Mouse (Mus musculus) embryonic facial prominence, embryonic 11.5 days (tissue): Measurements from ENCODE around the gene Pemt. TPM values are rescaled to one million over a fixed set of nuclear protein-coding genes. Genes with fewer than 3 reads are reported as not detected.

Source experiments
- ATAC-seq: fragments of 200-750 bp; cut with Nextera tagmentation; replicated peaks from 2 replicates; pipeline ENCODE4 v1.8.0; 2017; ENCODE audit warnings: low read depth; ENCODE audit not compliant: insufficient number of reproducible peaks, low FRiP score, low TSS enrichment
- DNase-seq: peaks from one replicate; pipeline ENCODE4 v3.0.0-alpha.2; 2015; ENCODE audit warnings: low spot score
- H3K27ac ChIP-seq: fragments of 300-500 bp; sonication (generic); replicated peaks from 2 replicates; pipeline ENCODE4 v1.5.1; 2014; ENCODE audit warnings: mild to moderate bottlenecking, low read depth, low read length, control low read depth
- H3K27me3 ChIP-seq: fragments of 300-500 bp; sonication (generic); 2 replicates; pipeline ENCODE4 v1.6.1; 2014; ENCODE audit warnings: mild to moderate bottlenecking, low read length, moderate library complexity, mixed read lengths; ENCODE audit not compliant: control insufficient read depth, insufficient read depth
- H3K36me3 ChIP-seq: fragments of 300-500 bp; sonication (generic); replicated peaks from 2 replicates; pipeline ENCODE4 v1.6.1; 2014; ENCODE audit warnings: low read depth, mild to moderate bottlenecking, low read length, moderate library complexity, mixed read lengths; ENCODE audit not compliant: control insufficient read depth, insufficient read depth
- H3K4me1 ChIP-seq: fragments of 300-500 bp; sonication (generic); 2 replicates; pipeline ENCODE4 v1.6.1; 2014; ENCODE audit warnings: low read length, mixed read lengths; ENCODE audit not compliant: control insufficient read depth, insufficient read depth
- H3K4me2 ChIP-seq: fragments of 300-500 bp; sonication (generic); 2 replicates; pipeline ENCODE4 v1.6.1; 2014; ENCODE audit warnings: low read depth, mild to moderate bottlenecking, control low read depth, low read length, moderate library complexity
- H3K4me3 ChIP-seq: fragments of 300-500 bp; sonication (generic); 2 replicates; pipeline ENCODE4 v1.5.1; 2014; ENCODE audit warnings: low read depth, low read length, control low read depth
- H3K9ac ChIP-seq: fragments of 300-500 bp; sonication (generic); replicated peaks from 2 replicates; pipeline ENCODE4 v1.6.1; 2014; ENCODE audit warnings: mild to moderate bottlenecking, control low read depth, low read length
- H3K9me3 ChIP-seq: fragments of 300-500 bp; sonication (generic); replicated peaks from 2 replicates; pipeline ENCODE4 v1.6.1; 2016; ENCODE audit warnings: mild to moderate bottlenecking, low read length, inconsistent platforms, mixed read lengths; ENCODE audit not compliant: control insufficient read depth
- WGBS: fragments of 180-500 bp; shearing (Covaris S2); extraction: QIAGEN DNeasy Blood & Tissue Kit; methylation state at CpG from one replicate; pipeline ENCODE4 v1.1.7; 2014; 5-methylcytosine and 5-hydroxymethylcytosine counted together
- polyA plus RNA-seq: library from polyadenylated mRNA; unstranded; fragments of >200 nt; fragmentation: Nextera tagmentation; extraction: Ambion mirVana; gene quantifications from 2 replicates; pipeline ENCODE4 v1.2.1, GENCODE M21; 2014

The Pemt gene
- polyA plus RNA-seq, 1 experiment from 2014 or later, result 7.3 TPM

DNA sequence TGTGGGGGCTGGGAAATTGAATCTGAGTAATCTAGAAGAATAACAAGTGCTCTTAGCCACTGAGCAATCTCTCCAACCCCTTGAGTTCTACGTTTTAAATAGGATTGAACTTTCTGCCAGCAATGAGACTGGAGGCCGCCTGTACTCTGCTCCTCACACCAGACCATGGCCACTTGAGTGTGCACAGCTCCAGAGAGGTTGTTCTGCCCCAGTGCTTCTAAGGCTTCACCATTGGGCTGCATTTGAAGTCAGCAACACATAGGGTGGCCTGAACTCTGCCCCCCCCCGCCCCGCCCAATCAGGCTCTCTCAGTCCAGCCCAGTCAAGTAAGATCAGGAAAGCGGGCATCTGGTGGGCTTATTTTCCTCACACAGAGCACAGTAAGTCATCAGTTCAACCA is 68.5 kb downstream of the Pemt start:
- Histone ChIP-seq H3K4me2 (no peak overlapping the region), H3K9ac (no peak overlapping the region), H3K27ac (no peak overlapping the region), H3K36me3 (no peaks in the 10 kb centered on the region), H3K4me3 (no peak overlapping the region), H3K27me3 (no peaks in the 10 kb centered on the region), H3K4me1 (no peaks in the 10 kb centered on the region; the same call in 1 of the 2 replicates), H3K9me3 (no peaks in the 10 kb centered on the region)
- DNase-seq, result no peak
- ATAC-seq, result no peak
- 79% methylated on average over 5 of the region's 5 CpGs for WGBS

GRCm38 (mm10) chr11:59975241-59975640 is 71.0 kb downstream of the Pemt start:
- DNase-seq (no peak), ATAC-seq (no peak)
- WGBS, result 28% methylated on average over 10 of the region's 10 CpGs
- Histone ChIP-seq H3K4me1 (no peaks in the 10 kb centered on the region; the same call in 1 of the 2 replicates), H3K27ac (no peak overlapping the region), H3K9ac (no peak overlapping the region), H3K4me2 (no peak overlapping the region), H3K36me3 (no peaks in the 10 kb centered on the region), H3K9me3 (no peaks in the 10 kb centered on the region), H3K4me3 (no peak overlapping the region), H3K27me3 (no peaks in the 10 kb centered on the region)

- Histone ChIP-seq H3K4me1 (no peaks in the 10 kb centered on the region; the same call in 1 of the 2 replicates), H3K4me2 (no peak overlapping the region), H3K4me3 (no peak overlapping the region), H3K36me3 (no peaks in the 10 kb centered on the region), H3K27me3 (no peaks in the 10 kb centered on the region), H3K9me3 (no peaks in the 10 kb centered on the region), H3K9ac (no peak overlapping the region), H3K27ac (no peak overlapping the region)
- ATAC-seq, result no peak
- 74% methylated on average over 5 of the region's 5 CpGs for WGBS
- DNase-seq, result no peak
Observed at GRCm38 (mm10) chr11:59973389-59973788, 72.9 kb downstream of the Pemt start.

DNA sequence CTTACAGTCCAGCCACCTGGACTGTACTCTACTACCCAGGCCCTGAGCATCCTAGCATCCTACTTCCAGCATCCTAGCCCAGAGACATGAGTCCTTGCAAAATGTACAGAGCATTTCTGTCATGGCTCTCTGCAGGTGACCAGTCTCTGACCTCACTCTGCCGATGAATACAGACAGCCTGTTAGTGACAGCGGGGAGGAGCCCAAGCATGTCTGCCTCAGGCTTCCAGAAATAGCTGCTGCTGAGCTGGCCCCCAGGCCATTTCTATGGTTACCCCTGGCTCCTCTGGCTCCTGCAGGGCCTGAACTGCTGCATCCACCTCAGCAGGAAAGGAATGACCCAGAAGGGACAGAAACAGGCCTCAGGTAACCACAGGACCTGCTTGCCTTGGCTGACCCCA is 74.6 kb downstream of the Pemt start:
- Histone ChIP-seq H3K27me3 (no peaks in the 10 kb centered on the region), H3K27ac (no peak overlapping the region), H3K4me2 (no peak overlapping the region), H3K36me3 (no peaks in the 10 kb centered on the region), H3K4me1 (no peaks in the 10 kb centered on the region; the same call in 1 of the 2 replicates), H3K9ac (no peak overlapping the region), H3K9me3 (no peaks in the 10 kb centered on the region), H3K4me3 (no peak overlapping the region)
- WGBS, result 45% methylated on average over 2 of the region's 2 CpGs
- no peak for ATAC-seq
- no peak for DNase-seq

DNA sequence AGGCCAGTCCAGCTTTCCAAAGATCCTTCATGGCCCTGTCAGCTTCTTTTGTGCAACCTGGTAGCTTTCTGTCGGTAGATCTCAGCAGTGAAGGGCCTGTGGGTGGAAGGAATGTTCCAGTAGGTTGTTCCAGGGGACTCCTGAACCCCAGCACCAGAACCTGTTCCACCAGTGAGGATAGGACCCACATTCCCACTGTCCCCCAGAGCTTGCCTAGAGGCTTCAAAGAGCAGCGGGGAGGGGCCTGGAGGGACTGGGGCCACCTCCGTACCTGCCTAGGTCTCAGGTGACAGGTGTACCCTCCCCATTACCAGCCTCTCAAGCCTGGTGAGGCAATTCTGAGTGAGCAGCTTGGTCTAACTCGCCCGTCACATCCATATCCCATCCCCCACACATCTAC is 75.5 kb downstream of the Pemt start:
- Histone ChIP-seq H3K9ac (no peak overlapping the region), H3K36me3 (no peaks in the 10 kb centered on the region), H3K27me3 (no peaks in the 10 kb centered on the region), H3K4me3 (no peak overlapping the region), H3K27ac (no peak overlapping the region), H3K9me3 (no peaks in the 10 kb centered on the region), H3K4me2 (no peak overlapping the region), H3K4me1 (no peaks in the 10 kb centered on the region; the same call in 1 of the 2 replicates)
- no peak for ATAC-seq
- DNase-seq, result no peak
- 72% methylated on average over 5 of the region's 5 CpGs for WGBS

GRCm38 (mm10) chr11:59967765-59968164 is 78.5 kb downstream of the Pemt start:
- Histone ChIP-seq H3K4me1 (peaks cover 2% of the 10 kb centered on the region), H3K36me3 (no peaks in the 10 kb centered on the region), H3K9ac (no peak overlapping the region), H3K4me2 (no peak overlapping the region), H3K9me3 (no peaks in the 10 kb centered on the region), H3K27me3 (peaks cover 9% of the 10 kb centered on the region), H3K27ac (no peak overlapping the region), H3K4me3 (no peak overlapping the region)
- WGBS, result 91% methylated on average over 1 of the region's 1 CpGs
- no peak for ATAC-seq
- DNase-seq, result no peak

- ATAC-seq (no peak), DNase-seq (no peak)
- Histone ChIP-seq H3K4me2 (no peak overlapping the region), H3K9ac (no peak overlapping the region), H3K27ac (no peak overlapping the region), H3K36me3 (no peaks in the 10 kb centered on the region; the same call in 1 of the 2 replicates), H3K27me3 (peaks cover 9% of the 10 kb centered on the region), H3K4me3 (no peak overlapping the region), H3K4me1 (peaks cover 2% of the 10 kb centered on the region), H3K9me3 (no peaks in the 10 kb centered on the region)
- 72% methylated on average over 4 of the region's 4 CpGs for WGBS
Observed at GRCm38 (mm10) chr11:59966102-59966483, 80.2 kb downstream of the Pemt start.

DNA sequence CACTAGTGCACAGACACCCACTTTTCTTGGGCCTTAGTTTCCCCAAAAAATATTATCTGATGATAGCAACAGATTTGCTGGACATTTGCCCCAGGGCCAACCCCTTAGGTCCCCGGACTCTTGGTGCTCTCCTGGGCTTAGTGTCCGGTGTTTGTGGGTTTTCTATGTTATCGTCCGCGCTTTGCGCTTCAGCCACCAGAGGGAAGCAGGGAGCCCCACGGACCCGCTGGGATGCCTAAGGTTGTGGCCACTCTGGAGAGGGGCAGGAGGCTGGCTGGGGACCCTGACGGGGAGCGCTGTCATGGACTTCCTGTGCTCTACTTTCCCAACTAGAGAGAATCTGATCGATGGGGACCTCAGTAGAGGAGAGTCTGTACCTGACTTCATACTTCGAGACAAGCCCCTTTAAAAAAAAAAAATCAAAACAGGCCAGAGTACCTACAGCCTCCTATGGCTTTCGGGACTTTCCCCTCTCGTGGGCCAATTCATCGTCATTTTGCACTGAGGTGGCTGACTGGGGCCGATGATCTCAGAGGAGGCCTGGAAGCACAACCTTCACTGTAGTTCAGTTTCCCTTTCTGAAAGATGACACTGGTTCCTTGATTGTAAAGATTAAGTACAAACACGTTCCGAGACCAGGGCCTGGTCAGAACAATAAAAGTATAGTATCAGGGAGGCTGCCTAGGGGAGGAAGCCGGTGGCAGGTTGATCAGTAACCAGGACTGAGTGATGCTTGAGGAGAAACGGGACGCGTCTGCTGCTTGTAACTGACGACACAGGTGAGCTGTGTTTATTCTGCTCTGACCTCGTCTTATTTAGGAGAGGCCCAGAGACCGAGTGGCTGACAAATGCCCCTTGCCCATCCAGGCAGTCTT is 80.8 kb downstream of the Pemt start:
- ATAC-seq (peak; percentile 58; the same call in 1 of the 2 replicates), DNase-seq (peak; percentile 86)
- H3K36me3 ChIP-seq, result no peaks in the 10 kb centered on the region; the same call in 1 of the 2 replicates
- H3K9ac ChIP-seq, result peak overlapping the region; percentile 22
- H3K27ac ChIP-seq, result no peak overlapping the region
- peaks cover 9% of the 10 kb centered on the region for H3K27me3 ChIP-seq
- H3K4me2 ChIP-seq, result peak overlapping the region; percentile 89
- peaks cover 2% of the 10 kb centered on the region for H3K4me1 ChIP-seq
- WGBS, result 26% methylated on average over 25 of the region's 25 CpGs
- peak overlapping the region; percentile 43 for H3K4me3 ChIP-seq
- H3K9me3 ChIP-seq, result no peaks in the 10 kb centered on the region
